12 mouse cellular contexts compared by ENCODE assay signal in the genomic region with DNA sequence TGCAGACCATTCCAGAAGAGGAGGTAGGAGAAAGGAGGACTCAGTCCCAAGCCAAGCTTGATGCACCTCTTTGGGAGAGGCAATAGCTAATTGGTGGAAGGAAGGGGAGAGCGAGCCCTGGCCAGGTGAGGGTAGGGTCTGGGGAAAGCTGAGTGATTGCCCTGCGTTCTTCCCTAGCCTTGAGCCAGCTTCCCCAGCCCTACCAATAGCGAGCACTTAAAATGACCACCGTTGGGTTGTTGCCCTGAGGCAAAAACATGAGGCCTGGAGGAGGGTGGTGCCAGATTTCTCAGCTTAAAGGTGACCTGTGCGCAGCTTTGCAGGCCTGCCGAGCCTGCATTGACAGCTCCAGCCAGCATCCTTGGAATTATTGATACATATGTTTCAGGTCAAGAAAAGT.
A peak's percentile ranks its signal among the peaks of the same experiment; 100 is the strongest.
DNase-seq lines count a peak whose midpoint lies in the region; ATAC-seq and TF ChIP-seq lines count a peak whose summit lies in the region.
"Had no signal": no experiment of that assay in that cellular context is flagged by ENCODE, and none has a peak within 500 bp of the region (broad histone marks: within the 10 kb centered on the region; RNA-seq: fewer than 3 reads in every experiment).

No protein-coding gene starts in this region.

- no peak for ATAC-seq in hindbrain, postnatal 0 days
- ATAC-seq in embryonic facial prominence, embryonic 11.5 days (replicated peaks; ENCODE audit: insufficient number of reproducible peaks, low FRiP score, low TSS enrichment, low read depth): no peak
- ATAC-seq in hindbrain, embryonic 13.5 days (ENCODE audit: low FRiP score): no peak
- ATAC-seq in midbrain, embryonic 12.5 days (ENCODE audit: low FRiP score, low read depth): no peak

- H3K9me3 ChIP-seq in hindbrain, embryonic 10.5 days: no peaks in the 10 kb centered on the region
- H3K9me3 ChIP-seq in hindbrain, postnatal 0 days (ENCODE audit: low read length): no peaks in the 10 kb centered on the region
- H3K9me3 ChIP-seq in embryonic facial prominence, embryonic 11.5 days (replicated peaks; ENCODE audit: control insufficient read depth, low read length): no peaks in the 10 kb centered on the region
- no peaks in the 10 kb centered on the region for H3K9me3 ChIP-seq in hindbrain, embryonic 13.5 days
- H3K9me3 ChIP-seq in midbrain, embryonic 12.5 days: no peaks in the 10 kb centered on the region

- peaks cover 10% of the 10 kb centered on the region; the same call in 1 of the 2 replicates for H3K27me3 ChIP-seq in hindbrain, embryonic 10.5 days (ENCODE audit: insufficient read depth, poor library complexity, severe bottlenecking)
- H3K27me3 ChIP-seq in hindbrain, postnatal 0 days (ENCODE audit: insufficient read depth, low read length): no peaks in the 10 kb centered on the region
- no peaks in the 10 kb centered on the region for H3K27me3 ChIP-seq in embryonic facial prominence, embryonic 11.5 days (ENCODE audit: control insufficient read depth, insufficient read depth, low read length)
- H3K27me3 ChIP-seq in hindbrain, embryonic 13.5 days: 0 out of 2 replicates have a peak, but pooled peaks cover 3% of the 10 kb centered on the region
- 0 out of 2 replicates have a peak, but pooled peaks cover 8% of the 10 kb centered on the region for H3K27me3 ChIP-seq in midbrain, embryonic 12.5 days

- peaks cover 44% of the 10 kb centered on the region for H3K36me3 ChIP-seq in hindbrain, embryonic 10.5 days
- peaks cover 30% of the 10 kb centered on the region for H3K36me3 ChIP-seq in hindbrain, postnatal 0 days (ENCODE audit: insufficient read depth, low read length)
- peaks cover 17% of the 10 kb centered on the region for H3K36me3 ChIP-seq in embryonic facial prominence, embryonic 11.5 days (replicated peaks; ENCODE audit: control insufficient read depth, insufficient read depth, low read depth, low read length)
- H3K36me3 ChIP-seq in hindbrain, embryonic 13.5 days: peaks cover 36% of the 10 kb centered on the region
- peaks cover 40% of the 10 kb centered on the region for H3K36me3 ChIP-seq in midbrain, embryonic 12.5 days

- H3K4me3 ChIP-seq in hindbrain, embryonic 10.5 days: peak overlapping the region; percentile 72
- H3K4me3 ChIP-seq in hindbrain, postnatal 0 days (ENCODE audit: low read length): no peak overlapping the region
- H3K4me3 ChIP-seq in embryonic facial prominence, embryonic 11.5 days (ENCODE audit: low read depth, low read length): peak overlapping the region; percentile 58
- H3K4me3 ChIP-seq in hindbrain, embryonic 13.5 days: peak overlapping the region; percentile 51
- H3K4me3 ChIP-seq in midbrain, embryonic 12.5 days: peak overlapping the region; percentile 57
- H3K4me3 ChIP-seq in layer of hippocampus, adult 2 months: no peak overlapping the region
- H3K4me3 ChIP-seq: myocyte had no signal

- WGBS in hindbrain, embryonic 10.5 days: 63% methylated on average over 6 of the region's 6 CpGs
- 55% methylated on average over 6 of the region's 6 CpGs for WGBS in hindbrain, postnatal 0 days
- 36% methylated on average over 6 of the region's 6 CpGs for WGBS in embryonic facial prominence, embryonic 11.5 days
- 60% methylated on average over 6 of the region's 6 CpGs for WGBS in hindbrain, embryonic 13.5 days
- 70% methylated on average over 6 of the region's 6 CpGs for WGBS in midbrain, embryonic 12.5 days

- H3K27ac ChIP-seq in hindbrain, embryonic 10.5 days: peak overlapping the region; percentile 97
- H3K27ac ChIP-seq in hindbrain, postnatal 0 days: no peak overlapping the region; the same call in 1 of the 2 replicates
- H3K27ac ChIP-seq in embryonic facial prominence, embryonic 11.5 days (replicated peaks; ENCODE audit: low read depth, low read length): 0 out of 2 replicates have a peak overlapping the region, but pooled peaks have one; percentile 87
- peak overlapping the region; percentile 89; the same call in 1 of the 2 replicates for H3K27ac ChIP-seq in hindbrain, embryonic 13.5 days
- H3K27ac ChIP-seq in midbrain, embryonic 12.5 days (replicated peaks): peak overlapping the region; percentile 86
- no peak overlapping the region for H3K27ac ChIP-seq in layer of hippocampus, adult 2 months

- peaks cover 65% of the 10 kb centered on the region for H3K4me1 ChIP-seq in hindbrain, embryonic 10.5 days (replicated peaks)
- H3K4me1 ChIP-seq in hindbrain, postnatal 0 days (ENCODE audit: insufficient read depth, low read length): peaks cover 32% of the 10 kb centered on the region
- H3K4me1 ChIP-seq in embryonic facial prominence, embryonic 11.5 days (ENCODE audit: control insufficient read depth, insufficient read depth, low read length): peaks cover 7% of the 10 kb centered on the region
- H3K4me1 ChIP-seq in hindbrain, embryonic 13.5 days (replicated peaks): peaks cover 64% of the 10 kb centered on the region
- peaks cover 55% of the 10 kb centered on the region for H3K4me1 ChIP-seq in midbrain, embryonic 12.5 days

- intact Hi-C loops in left cerebral cortex, postnatal 25 days (cut with DNase I): no loop called here

- no peak for TF ChIP-seq CTCF in hindbrain, postnatal 0 days (IDR thresholded peaks at IDR 0.05; ENCODE audit: low read depth)
- TF ChIP-seq CTCF in layer of hippocampus, adult 2 months (conservative IDR thresholded peaks at IDR 0.05): no peak

- DNase-seq in hindbrain, embryonic 10.5 days (ENCODE audit: low spot score): peak; percentile 6
- DNase-seq in hindbrain, postnatal 0 days (ENCODE audit: low spot score): no peak
- no peak for DNase-seq in embryonic facial prominence, embryonic 11.5 days (ENCODE audit: low spot score)
- DNase-seq in layer of hippocampus, adult 2 months (ENCODE audit: low spot score in 2 of 2): no peak
- no peak for DNase-seq in left cerebral cortex, postnatal 25 days (ENCODE audit: low spot score in 2 of 2)
- no peak for DNase-seq in ovary, postnatal 14 days (ENCODE audit: low spot score)
- DNase-seq: adrenal gland, adult 2 months; cerebellum, postnatal 36 days; gastrocnemius, postnatal 25 days had no signal

- no peak overlapping the region for H3K4me2 ChIP-seq in hindbrain, postnatal 0 days (ENCODE audit: low read depth, low read length)
- peak overlapping the region; percentile 83 for H3K4me2 ChIP-seq in embryonic facial prominence, embryonic 11.5 days (ENCODE audit: low read depth, low read length)
- peak overlapping the region; percentile 69 for H3K4me2 ChIP-seq in hindbrain, embryonic 13.5 days
- H3K4me2 ChIP-seq in midbrain, embryonic 12.5 days (replicated peaks): peak overlapping the region; percentile 72

- no peak overlapping the region for H3K9ac ChIP-seq in hindbrain, postnatal 0 days (replicated peaks; ENCODE audit: low read length)
- peak overlapping the region; percentile 86 for H3K9ac ChIP-seq in embryonic facial prominence, embryonic 11.5 days (replicated peaks; ENCODE audit: low read length)
- H3K9ac ChIP-seq in hindbrain, embryonic 13.5 days: peak overlapping the region; percentile 80
- H3K9ac ChIP-seq in midbrain, embryonic 12.5 days (replicated peaks): peak overlapping the region; percentile 76

Comparison
In these comparisons a context has a peak if more than half of its experiments do, and no peak if none do; other contexts are left out.
1. H3K27ac ChIP-seq: peak in hindbrain, embryonic 10.5 days (single experiment), embryonic facial prominence, embryonic 11.5 days (single experiment), hindbrain, embryonic 13.5 days (single experiment) and midbrain, embryonic 12.5 days (single experiment); none in hindbrain, postnatal 0 days (single experiment) and layer of hippocampus, adult 2 months (single experiment).
2. H3K4me3 ChIP-seq: peak in hindbrain, embryonic 10.5 days (single experiment), embryonic facial prominence, embryonic 11.5 days (single experiment), hindbrain, embryonic 13.5 days (single experiment) and midbrain, embryonic 12.5 days (single experiment); none in hindbrain, postnatal 0 days (single experiment) and layer of hippocampus, adult 2 months (single experiment).